Mouse (Mus musculus) cerebral cortex, adult 2 months (tissue): ENCODE data around the gene Inpp4b.

Experiments used
- WGBS: fragments of 180-500 bp; shearing (Covaris S2); methylation state at CpG from one replicate; pipeline ENCODE4 v1.1.7; 2018; 5-methylcytosine and 5-hydroxymethylcytosine counted together

Gene Inpp4b

GRCm38 (mm10) chr8:81478674-81479073, 136.3 kb downstream of the Inpp4b start:
- WGBS: 41% methylated on average over 3 of the region's 3 CpGs

- WGBS: 98% methylated on average over 1 of the region's 1 CpGs
These were observed 141.5 kb downstream of the Inpp4b start for GRCm38 (mm10) chr8:81483834-81484233.

- WGBS: 90% methylated on average over 1 of the region's 1 CpGs
These were observed 143.3 kb downstream of the Inpp4b start for GRCm38 (mm10) chr8:81485626-81486025.

GRCm38 (mm10) chr8:81489894-81490661, 147.7 kb downstream of the Inpp4b start:
- 95% methylated on average over 2 of the region's 2 CpGs for WGBS

- 90% methylated on average over 2 of the region's 2 CpGs for WGBS
These were observed 148.8 kb downstream of the Inpp4b start for GRCm38 (mm10) chr8:81491097-81491705.

- 84% methylated on average over 3 of the region's 3 CpGs for WGBS
These were observed 149.4 kb downstream of the Inpp4b start for GRCm38 (mm10) chr8:81491706-81492204.

- 90% methylated on average over 2 of the region's 2 CpGs for WGBS
These were observed 152.5 kb downstream of the Inpp4b start for GRCm38 (mm10) chr8:81494823-81495222.

GRCm38 (mm10) chr8:81497646-81498045, 155.3 kb downstream of the Inpp4b start:
- 88% methylated on average over 2 of the region's 2 CpGs for WGBS

- 80% methylated on average over 2 of the region's 2 CpGs for WGBS
These were observed 159.9 kb downstream of the Inpp4b start for GRCm38 (mm10) chr8:81502216-81502615.

GRCm38 (mm10) chr8:81502982-81503381, 160.6 kb downstream of the Inpp4b start:
- 90% methylated on average over 2 of the region's 2 CpGs for WGBS

- 82% methylated on average over 2 of the region's 2 CpGs for WGBS
These were observed 179.7 kb downstream of the Inpp4b start for GRCm38 (mm10) chr8:81522085-81522484.

GRCm38 (mm10) chr8:81524561-81524960, 182.2 kb downstream of the Inpp4b start:
- 72% methylated on average over 2 of the region's 2 CpGs for WGBS

GRCm38 (mm10) chr8:81527661-81528060, 185.3 kb downstream of the Inpp4b start:
- WGBS: 43% methylated on average over 4 of the region's 4 CpGs

- WGBS: 86% methylated on average over 3 of the region's 3 CpGs
These were observed 196.0 kb downstream of the Inpp4b start for GRCm38 (mm10) chr8:81538310-81538709.

GRCm38 (mm10) chr8:81558550-81558949, 216.2 kb downstream of the Inpp4b start:
- 92% methylated on average over 4 of the region's 4 CpGs for WGBS

GRCm38 (mm10) chr8:81562405-81562804, 220.0 kb downstream of the Inpp4b start:
- WGBS: 80% methylated on average over 1 of the region's 1 CpGs

GRCm38 (mm10) chr8:81565484-81565883, 223.1 kb downstream of the Inpp4b start:
- 84% methylated on average over 4 of the region's 4 CpGs for WGBS

GRCm38 (mm10) chr8:81572319-81573104, 230.2 kb downstream of the Inpp4b start:
- WGBS: 81% methylated on average over 1 of the region's 1 CpGs

- WGBS: 87% methylated on average over 3 of the region's 3 CpGs
These were observed 233.0 kb downstream of the Inpp4b start for GRCm38 (mm10) chr8:81575268-81575917.

- 64% methylated on average over 3 of the region's 3 CpGs for WGBS
These were observed 236.6 kb downstream of the Inpp4b start for GRCm38 (mm10) chr8:81578951-81579350.

GRCm38 (mm10) chr8:81581817-81582437, 239.6 kb downstream of the Inpp4b start:
- 92% methylated on average over 2 of the region's 2 CpGs for WGBS
